Mouse (Mus musculus) kidney, adult 10 weeks (tissue): Measurements from ENCODE around the gene Hyal4. TPM values are rescaled to one million over a fixed set of nuclear protein-coding genes. Genes with fewer than 3 reads are reported as not detected.

ENCODE experiments used
- polyA plus RNA-seq: library from polyadenylated mRNA; stranded (reverse); fragments of 350-450 nt; fragmentation: Illumina TruSeq; extraction: RNeasy Lipid Tissue Mini Kit (QIAGEN cat#74804); gene quantifications from one replicate; pipeline ENCODE4 v1.2.3, GENCODE M21; 2014; ENCODE audit warnings: low read depth, low replicate concordance

Gene Hyal4
- polyA plus RNA-seq = not detected

GRCm38 (mm10) chr6:24748029-24748428, at the start of gene Hyal4:
TSS of gene Hyal4 (plus strand) at chr6:24748329.

GRCm38 (mm10) chr6:24732945-24733344, 15.2 kb upstream of the Hyal4 start, which contains the start of gene Hyal6:
TSS of gene Hyal6 (plus strand) at chr6:24733245.

GRCm38 (mm10) chr6:24790888-24791287, 42.8 kb downstream of the Hyal4 start, which contains the start of gene Spam1:
TSS of gene Spam1 (plus strand) at chr6:24791188.

Other genes with a start within 250 kb of the Hyal4 start
- gene Iqub, start 233.3 kb upstream of the Hyal4 start, polyA plus RNA-seq = 0.12 TPM
- 561 TPM for gene Ndufa5, start 220.3 kb upstream of the Hyal4 start, polyA plus RNA-seq
- 5.1 TPM for gene Asb15, start 220.2 kb upstream of the Hyal4 start, polyA plus RNA-seq
- not detected for gene Lmod2, start 150.6 kb upstream of the Hyal4 start, polyA plus RNA-seq
- gene Wasl, start 83.3 kb upstream of the Hyal4 start, polyA plus RNA-seq = 190 TPM
- gene Hyal6, start 15.1 kb upstream of the Hyal4 start, polyA plus RNA-seq = not detected
- gene Spam1, start 42.9 kb downstream of the Hyal4 start, polyA plus RNA-seq = not detected
- gene Hyal5, start 109.7 kb downstream of the Hyal4 start, polyA plus RNA-seq = not detected
- 289 TPM for gene Tmem229a, start 208.0 kb downstream of the Hyal4 start, polyA plus RNA-seq